Mouse (Mus musculus) hindbrain, embryonic 10.5 days (tissue): ENCODE measurements at regions not wholly inside any gene's neighbourhood (a gene's known extent, or its start where the extent isn't known, plus 50 kb on each side); places are given as distances from the start of the nearest gene placed in this dataset.

ENCODE experiments used
- DNase-seq: peaks from one replicate; pipeline ENCODE4 v3.0.0-alpha.2; 2017; ENCODE audit warnings: low spot score
- H3K27ac ChIP-seq: fragments of 300-500 bp; sonication (generic); 2 replicates; pipeline ENCODE4 v1.5.1; 2016; ENCODE audit warnings: mild to moderate bottlenecking, moderate library complexity
- H3K27me3 ChIP-seq: fragments of 300-500 bp; sonication (generic); 2 replicates; pipeline ENCODE4 v1.6.1; 2016; ENCODE audit warnings: mild to moderate bottlenecking; ENCODE audit not compliant: poor library complexity, insufficient read depth, severe bottlenecking
- H3K36me3 ChIP-seq: fragments of 300-500 bp; sonication (generic); 2 replicates; pipeline ENCODE4 v1.6.1; 2016; ENCODE audit warnings: mild to moderate bottlenecking, moderate library complexity
- H3K4me1 ChIP-seq: fragments of 300-500 bp; sonication (generic); replicated peaks from 2 replicates; pipeline ENCODE4 v1.6.1; 2016; ENCODE audit warnings: mild to moderate bottlenecking
- H3K4me3 ChIP-seq: fragments of 300-500 bp; sonication (generic); 2 replicates; pipeline ENCODE4 v1.5.1; 2016; ENCODE audit warnings: mild to moderate bottlenecking, moderate library complexity
- H3K9me3 ChIP-seq: fragments of 300-500 bp; sonication (generic); 2 replicates; pipeline ENCODE4 v1.6.1; 2016; ENCODE audit warnings: mild to moderate bottlenecking, moderate library complexity
- WGBS: fragments of 180-500 bp; shearing (Covaris S2); methylation state at CpG from one replicate; pipeline ENCODE4 v1.1.7; 2016; 5-methylcytosine and 5-hydroxymethylcytosine counted together

DNA sequence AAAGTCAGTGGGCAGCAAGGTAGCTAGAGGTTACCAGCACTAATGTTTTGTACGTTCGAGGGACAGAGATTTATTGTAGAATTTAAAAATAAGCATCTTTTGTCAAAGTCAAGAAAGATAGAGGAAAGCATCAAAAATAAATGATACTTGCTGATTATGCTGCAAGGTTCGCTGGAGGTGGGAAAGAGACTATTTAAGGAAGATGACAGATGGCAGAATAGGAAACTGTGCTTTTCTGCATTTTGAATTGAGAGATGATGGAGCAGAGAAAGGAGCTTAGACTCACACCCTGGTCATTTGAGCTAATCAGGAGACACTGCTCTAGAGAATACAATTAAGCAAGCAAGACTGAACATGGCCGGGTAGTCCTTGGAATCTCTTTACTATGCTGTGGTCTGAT, 275.1 kb upstream of the 2610001J05Rik start:
- H3K36me3 ChIP-seq = no peaks in the 10 kb centered on the region
- WGBS = 86% methylated on average over 4 of the region's 4 CpGs
- no peaks in the 10 kb centered on the region for H3K9me3 ChIP-seq
- no peak overlapping the region for H3K27ac ChIP-seq
- no peak for DNase-seq
- H3K27me3 ChIP-seq = no peaks in the 10 kb centered on the region
- no peaks in the 10 kb centered on the region for H3K4me1 ChIP-seq
- H3K4me3 ChIP-seq = no peak overlapping the region

DNA sequence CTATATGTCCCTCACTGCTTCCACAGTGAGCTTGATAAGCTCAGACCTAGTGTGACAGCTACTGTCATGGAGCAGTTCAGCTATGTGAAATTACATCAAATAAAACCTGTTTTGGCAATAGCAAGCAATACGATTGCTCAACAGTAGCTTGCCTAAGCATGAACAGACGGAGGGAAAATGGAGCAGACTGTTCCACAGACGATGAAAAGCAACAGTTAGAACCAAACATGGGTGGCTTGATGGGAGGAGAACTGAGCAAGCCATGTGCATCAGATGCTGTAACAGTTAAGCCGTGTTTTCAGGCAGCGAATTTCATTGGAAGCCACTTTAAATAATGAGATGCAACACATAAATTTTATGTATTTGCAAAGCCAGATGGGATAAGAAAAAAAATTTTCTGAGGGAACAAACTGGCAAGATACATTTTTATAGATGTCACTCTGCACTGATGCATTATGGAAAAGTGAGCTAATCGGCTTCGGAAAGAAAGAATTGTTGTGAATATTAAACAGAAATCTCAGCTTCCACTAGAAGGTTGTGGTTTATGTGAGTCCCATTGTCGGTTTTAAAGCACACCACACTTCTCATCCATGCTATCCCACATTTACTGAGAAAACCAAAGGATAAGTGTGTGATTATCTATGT, 270.9 kb upstream of the 2610001J05Rik start:
- DNase-seq = no peak
- Histone ChIP-seq H3K27ac (no peak overlapping the region), H3K27me3 (no peaks in the 10 kb centered on the region), H3K4me3 (no peak overlapping the region), H3K9me3 (no peaks in the 10 kb centered on the region), H3K4me1 (no peaks in the 10 kb centered on the region), H3K36me3 (no peaks in the 10 kb centered on the region)
- WGBS = 87% methylated on average over 8 of the region's 8 CpGs

DNA sequence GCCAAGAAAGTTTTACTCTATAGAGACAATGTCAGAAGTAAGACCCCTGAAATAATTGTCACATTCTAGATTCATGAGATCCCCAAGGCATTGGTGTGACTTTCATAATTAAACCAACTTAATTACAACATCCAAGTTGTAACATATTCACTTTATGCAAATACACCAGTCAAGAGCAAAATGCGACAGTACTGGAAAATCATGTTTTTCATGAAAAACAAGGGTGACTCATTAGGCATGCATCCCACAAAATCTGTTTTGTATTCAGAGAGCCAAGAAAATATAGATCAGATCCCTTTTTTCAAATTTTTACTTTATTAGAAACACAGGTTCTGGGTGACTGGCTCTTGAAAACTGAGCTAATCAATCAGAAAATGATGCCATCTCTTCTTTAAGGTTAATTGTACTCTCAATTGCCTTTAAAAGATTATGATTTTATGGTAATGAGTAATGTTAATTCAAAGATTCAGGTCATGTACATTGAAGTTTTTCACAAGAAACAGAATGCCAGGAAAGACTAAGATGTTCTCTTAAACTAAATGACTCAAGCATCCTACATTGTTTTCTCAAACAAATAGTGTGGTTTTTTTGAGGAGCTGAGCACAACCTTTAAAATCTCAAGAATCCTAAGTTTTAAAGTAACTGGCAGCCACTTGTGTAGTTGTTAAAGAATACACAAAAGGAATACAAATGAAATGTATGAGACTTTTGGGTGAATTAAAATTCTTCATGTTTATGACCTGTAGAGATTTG, 259.2 kb upstream of the 2610001J05Rik start:
- no peaks in the 10 kb centered on the region for H3K4me1 ChIP-seq
- H3K36me3 ChIP-seq = no peaks in the 10 kb centered on the region
- H3K4me3 ChIP-seq = no peak overlapping the region
- H3K27ac ChIP-seq = no peak overlapping the region
- no peak for DNase-seq
- no peaks in the 10 kb centered on the region for H3K9me3 ChIP-seq
- WGBS = 88% methylated on average over 1 of the region's 1 CpGs
- H3K27me3 ChIP-seq = no peaks in the 10 kb centered on the region

DNA sequence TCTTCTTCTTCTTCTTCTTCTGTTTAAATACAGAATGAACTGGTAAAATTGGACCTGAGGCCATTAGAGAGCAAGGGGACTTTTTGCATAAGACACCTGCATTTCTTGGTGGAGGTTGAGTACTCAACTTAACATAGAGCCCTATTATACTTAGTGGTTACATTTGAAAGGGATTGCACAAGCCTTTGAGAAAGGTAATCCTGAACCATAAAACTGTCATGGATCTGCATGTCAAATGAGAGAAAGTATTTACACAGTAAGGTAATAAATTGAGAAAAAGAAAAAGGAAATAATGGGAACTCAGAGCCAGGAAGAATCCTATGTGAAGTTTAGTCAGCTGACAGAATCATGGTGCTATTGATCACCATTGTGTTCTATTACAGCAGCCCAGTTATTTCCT, 258.1 kb upstream of the 2610001J05Rik start:
- Histone ChIP-seq H3K4me3 (no peak overlapping the region), H3K27me3 (no peaks in the 10 kb centered on the region), H3K27ac (no peak overlapping the region)

DNA sequence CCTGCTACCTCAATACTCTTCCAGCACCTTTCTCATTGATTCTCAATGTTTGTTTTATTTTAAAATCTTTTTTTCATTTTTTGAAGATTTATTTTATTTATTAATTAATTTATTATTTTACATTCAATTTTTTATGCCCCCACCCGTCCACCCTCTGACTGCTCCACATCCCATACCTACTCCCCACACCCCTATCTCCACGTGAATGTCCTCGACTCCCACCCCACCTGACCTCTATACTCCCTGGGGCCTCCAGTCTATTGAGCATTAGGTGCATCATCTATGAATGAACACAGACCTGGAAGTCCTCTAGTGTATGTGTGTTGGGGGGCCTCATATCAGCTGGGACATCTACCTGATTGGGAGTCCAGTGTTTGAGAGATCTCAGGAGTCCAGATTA, 251.0 kb upstream of the 2610001J05Rik start:
- no peak for DNase-seq
- WGBS = 88% methylated on average over 3 of the region's 3 CpGs
- no peaks in the 10 kb centered on the region for H3K9me3 ChIP-seq
- H3K4me3 ChIP-seq = no peak overlapping the region
- no peaks in the 10 kb centered on the region for H3K36me3 ChIP-seq
- H3K27me3 ChIP-seq = no peaks in the 10 kb centered on the region
- H3K4me1 ChIP-seq = no peaks in the 10 kb centered on the region
- no peak overlapping the region for H3K27ac ChIP-seq

More for the DNA sequence above, 258.1 kb upstream of the 2610001J05Rik start:
- H3K9me3 ChIP-seq = no peaks in the 10 kb centered on the region
- no peaks in the 10 kb centered on the region for H3K36me3 ChIP-seq
- DNase-seq = no peak
- no peaks in the 10 kb centered on the region for H3K4me1 ChIP-seq

DNA sequence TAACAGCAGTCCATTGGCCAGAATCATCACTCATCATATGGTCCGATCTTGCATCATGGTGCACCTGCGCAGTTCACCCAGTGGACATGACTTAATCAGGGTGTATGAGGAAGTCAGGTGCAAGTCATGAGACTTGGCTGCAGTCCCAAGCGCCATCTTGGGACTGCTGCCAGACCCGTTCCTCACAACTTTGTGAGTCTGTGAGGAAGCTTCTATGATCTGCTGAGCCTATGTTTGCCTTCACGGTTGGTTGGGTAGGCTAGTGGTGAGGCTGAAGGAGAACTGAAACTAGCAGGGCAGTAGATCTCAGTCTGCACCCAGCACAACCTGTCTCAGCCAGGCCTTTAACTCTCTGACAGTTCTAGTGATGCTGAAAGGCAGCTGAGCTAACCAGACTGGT, 250.2 kb upstream of the 2610001J05Rik start:
- Histone ChIP-seq H3K9me3 (no peaks in the 10 kb centered on the region), H3K27me3 (no peaks in the 10 kb centered on the region), H3K27ac (no peak overlapping the region), H3K4me1 (no peaks in the 10 kb centered on the region), H3K4me3 (no peak overlapping the region), H3K36me3 (no peaks in the 10 kb centered on the region)
- no peak for DNase-seq
- WGBS = 91% methylated on average over 5 of the region's 5 CpGs

DNA sequence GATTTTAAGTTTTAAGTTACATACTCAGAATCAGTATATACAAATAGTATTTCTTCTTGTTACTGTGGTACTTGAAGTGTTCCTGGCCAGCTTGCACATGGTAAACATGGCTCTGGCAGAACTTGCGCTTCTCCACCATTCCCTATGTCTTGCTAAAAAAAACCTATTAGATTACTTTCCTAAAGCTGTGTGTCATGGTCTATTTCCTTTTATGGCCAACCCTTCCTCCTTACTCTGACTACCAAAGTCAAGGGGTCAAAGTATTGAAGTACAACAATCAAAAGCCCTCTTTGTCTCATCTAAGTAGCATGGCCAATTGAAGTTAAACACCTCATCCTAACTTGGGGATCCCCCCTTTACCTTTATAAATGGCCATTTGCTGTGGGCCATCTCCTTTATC, 223.6 kb upstream of the 2610001J05Rik start:
- DNase-seq = no peak
- no peak overlapping the region for H3K4me3 ChIP-seq
- 73% methylated on average over 1 of the region's 1 CpGs for WGBS
- H3K36me3 ChIP-seq = no peaks in the 10 kb centered on the region
- H3K27me3 ChIP-seq = no peaks in the 10 kb centered on the region
- H3K27ac ChIP-seq = no peak overlapping the region
- no peaks in the 10 kb centered on the region for H3K9me3 ChIP-seq
- 0 out of 2 replicates have a peak, but pooled peaks cover 2% of the 10 kb centered on the region for H3K4me1 ChIP-seq

DNA sequence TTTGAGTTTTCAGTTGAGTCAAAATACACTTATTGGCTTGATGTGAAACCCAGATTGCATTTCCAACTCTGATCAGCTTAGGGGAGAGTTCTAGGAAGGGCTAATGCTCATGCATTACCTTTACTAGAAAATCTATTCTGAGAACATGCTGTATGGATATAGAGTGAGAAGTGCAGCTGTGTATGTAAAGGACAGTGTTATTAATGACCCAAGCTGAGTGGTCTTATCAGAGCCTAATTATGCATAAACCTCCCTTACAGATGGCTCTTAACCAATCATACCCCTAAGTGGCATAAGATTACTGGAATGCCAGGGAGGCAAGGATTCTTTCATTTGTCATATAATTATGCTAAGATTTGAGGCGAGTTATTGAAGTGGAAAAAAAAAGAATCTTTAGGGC, 210.6 kb upstream of the 2610001J05Rik start:
- no peak for DNase-seq
- Histone ChIP-seq H3K36me3 (no peaks in the 10 kb centered on the region), H3K9me3 (no peaks in the 10 kb centered on the region), H3K27ac (no peak overlapping the region), H3K4me1 (no peaks in the 10 kb centered on the region), H3K27me3 (no peaks in the 10 kb centered on the region), H3K4me3 (no peak overlapping the region)
- 69% methylated on average over 1 of the region's 1 CpGs for WGBS

DNA sequence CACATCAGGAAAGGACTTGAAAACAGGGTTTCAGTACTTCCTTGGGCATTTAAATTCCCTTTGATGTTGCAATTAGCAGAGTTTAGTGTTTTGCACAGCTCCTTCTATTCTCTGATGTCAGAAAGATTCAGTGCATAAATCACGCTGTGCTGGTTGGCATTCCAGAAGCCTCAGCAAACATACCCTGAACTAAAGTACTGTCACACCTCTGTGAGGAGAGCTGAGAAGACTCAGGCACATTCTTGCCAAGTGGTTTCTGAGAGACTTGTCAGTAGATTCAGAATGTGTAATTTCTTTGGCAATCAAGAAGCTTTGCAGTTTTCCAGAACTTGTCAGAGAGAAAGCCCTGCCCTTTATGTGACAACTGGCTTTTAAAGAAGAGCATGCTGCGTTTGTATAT, 192.4 kb upstream of the 2610001J05Rik start:
- H3K4me1 ChIP-seq = no peaks in the 10 kb centered on the region
- H3K27me3 ChIP-seq = no peaks in the 10 kb centered on the region
- no peak overlapping the region for H3K27ac ChIP-seq
- H3K9me3 ChIP-seq = no peaks in the 10 kb centered on the region
- H3K4me3 ChIP-seq = no peak overlapping the region
- no peaks in the 10 kb centered on the region for H3K36me3 ChIP-seq
- 82% methylated on average over 2 of the region's 2 CpGs for WGBS
- DNase-seq = no peak

DNA sequence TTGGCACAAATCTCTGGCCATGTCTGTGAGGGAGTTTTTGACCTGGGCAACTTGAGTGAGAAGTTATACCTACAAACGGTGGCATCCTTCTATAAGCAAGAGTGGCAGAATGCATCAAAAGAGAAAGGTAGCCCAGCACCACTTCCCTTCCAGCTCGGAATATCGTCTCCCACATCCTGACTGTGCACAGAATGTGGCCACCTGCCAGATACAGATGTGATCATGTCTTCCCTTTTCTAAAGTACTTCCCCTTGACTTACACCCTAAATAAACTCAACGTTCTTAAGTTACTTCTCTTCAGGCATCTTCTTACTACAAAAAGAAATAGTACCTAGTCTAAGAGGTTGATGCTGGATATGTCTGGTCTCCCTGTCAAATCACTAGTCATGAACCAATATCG, 175.2 kb upstream of the 2610001J05Rik start:
- no peak for DNase-seq
- Histone ChIP-seq H3K9me3 (no peaks in the 10 kb centered on the region), H3K4me3 (no peak overlapping the region), H3K27me3 (no peaks in the 10 kb centered on the region), H3K4me1 (no peaks in the 10 kb centered on the region), H3K36me3 (no peaks in the 10 kb centered on the region), H3K27ac (no peak overlapping the region)
- WGBS = 89% methylated on average over 5 of the region's 5 CpGs

DNA sequence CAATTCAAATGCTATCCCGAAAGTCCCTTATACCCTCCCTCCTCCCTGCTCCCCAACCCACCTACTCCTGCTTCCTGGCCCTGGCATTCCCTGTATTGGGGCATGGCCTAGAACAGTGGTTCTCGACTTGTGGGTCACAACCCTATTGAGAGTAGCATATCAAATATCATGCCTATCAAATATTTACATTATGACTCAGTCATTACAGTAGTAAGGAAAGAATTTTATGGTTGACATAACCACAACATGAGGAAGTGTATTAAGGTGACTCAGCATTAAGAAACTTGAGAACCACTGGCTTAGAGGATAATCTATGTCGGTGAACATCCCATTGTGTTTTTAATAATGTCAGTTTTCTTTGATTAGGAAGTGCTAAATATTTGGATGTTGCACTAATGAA, 173.3 kb upstream of the 2610001J05Rik start:
- Histone ChIP-seq H3K27me3 (no peaks in the 10 kb centered on the region), H3K36me3 (no peaks in the 10 kb centered on the region), H3K9me3 (no peaks in the 10 kb centered on the region), H3K4me1 (no peaks in the 10 kb centered on the region), H3K27ac (no peak overlapping the region), H3K4me3 (no peak overlapping the region)
- WGBS = 83% methylated on average over 3 of the region's 3 CpGs
- no peak for DNase-seq

DNA sequence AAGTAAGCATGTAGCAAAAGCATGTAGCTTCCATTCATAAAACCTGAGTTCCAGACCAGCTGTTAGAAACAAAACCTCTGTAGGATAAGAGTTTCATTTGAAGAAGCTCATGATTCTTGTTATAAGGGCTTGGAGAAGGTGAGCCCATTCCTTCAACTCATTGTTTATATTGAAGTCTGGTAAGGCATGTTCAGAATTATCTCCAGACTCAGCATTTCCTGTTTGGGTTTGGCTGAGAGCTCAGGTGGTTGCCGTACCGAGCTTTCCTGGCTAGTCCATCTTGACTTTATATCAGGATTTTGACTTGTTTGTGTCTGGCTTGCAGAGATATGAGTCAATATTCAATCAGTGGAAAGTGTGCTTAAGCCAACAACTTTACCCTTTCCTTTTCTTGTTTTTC, 154.6 kb upstream of the 2610001J05Rik start:
- whole genome bisulfite sequencing = 78% methylated on average over 2 of the region's 2 CpGs
- Histone ChIP-seq H3K4me3 (no peak overlapping the region), H3K27me3 (no peaks in the 10 kb centered on the region), H3K4me1 (no peaks in the 10 kb centered on the region), H3K27ac (no peak overlapping the region), H3K36me3 (no peaks in the 10 kb centered on the region), H3K9me3 (no peaks in the 10 kb centered on the region)
- DNase-seq = no peak

DNA sequence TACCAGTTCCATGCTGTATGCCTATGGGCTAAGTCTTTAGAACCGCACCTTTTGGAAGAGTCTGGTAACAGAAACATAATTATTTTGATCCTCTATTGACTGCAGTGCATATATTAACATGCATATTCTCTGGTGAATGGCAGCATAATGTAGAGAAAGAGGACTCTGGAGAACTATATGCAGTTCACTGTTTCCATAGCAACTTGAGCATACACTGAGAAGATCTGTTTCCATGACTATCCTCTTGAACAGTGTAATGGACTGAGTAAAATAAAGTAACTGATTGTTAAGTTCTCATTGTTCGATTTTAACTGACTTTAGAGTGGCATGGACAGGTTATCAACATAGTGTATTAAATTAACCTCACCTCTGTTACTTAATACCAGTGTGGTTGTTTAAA, 147.6 kb upstream of the 2610001J05Rik start:
- no peak for DNase-seq
- no peaks in the 10 kb centered on the region for H3K36me3 ChIP-seq
- WGBS = 84% methylated on average over 2 of the region's 2 CpGs
- H3K9me3 ChIP-seq = no peaks in the 10 kb centered on the region
- no peaks in the 10 kb centered on the region for H3K4me1 ChIP-seq
- H3K27ac ChIP-seq = no peak overlapping the region
- no peaks in the 10 kb centered on the region for H3K27me3 ChIP-seq
- no peak overlapping the region for H3K4me3 ChIP-seq
